Mouse (Mus musculus) neural tube, embryonic 13.5 days (tissue): ENCODE results near the gene Ccdc163. TPM values are rescaled to one million over a fixed set of nuclear protein-coding genes. Genes with fewer than 3 reads are reported as not detected.
"Not testable (repeated sequence)": the region's sequence is repeated elsewhere in the genome, so short reads cannot be mapped to it uniquely, and the experiment has no call there.

Experiments
- ATAC-seq: fragments of 200-750 bp; cut with Nextera tagmentation; 2 replicates; pipeline ENCODE4 v1.8.0; 2017; ENCODE audit warnings: low read depth, mild to moderate bottlenecking, moderate TSS enrichment, moderate library complexity
- H3K27ac ChIP-seq: fragments of 300-500 bp; sonication (generic); replicated peaks from 2 replicates; pipeline ENCODE4 v1.5.1; 2015; ENCODE audit warnings: moderate library complexity, mild to moderate bottlenecking, inconsistent platforms
- H3K27me3 ChIP-seq: fragments of 300-500 bp; sonication (generic); 2 replicates; pipeline ENCODE4 v1.6.1; 2015; ENCODE audit warnings: mild to moderate bottlenecking, inconsistent platforms
- H3K36me3 ChIP-seq: fragments of 300-500 bp; sonication (generic); 2 replicates; pipeline ENCODE4 v1.6.1; 2015; ENCODE audit warnings: mild to moderate bottlenecking, inconsistent platforms
- H3K4me1 ChIP-seq: fragments of 300-500 bp; sonication (generic); replicated peaks from 2 replicates; pipeline ENCODE4 v1.6.1; 2015; ENCODE audit warnings: inconsistent platforms
- H3K4me2 ChIP-seq: fragments of 300-500 bp; sonication (generic); 2 replicates; pipeline ENCODE4 v1.6.1; 2015; ENCODE audit warnings: inconsistent platforms, mild to moderate bottlenecking, moderate library complexity
- H3K4me3 ChIP-seq: fragments of 300-500 bp; sonication (generic); 2 replicates; pipeline ENCODE4 v1.5.1; 2015; ENCODE audit warnings: mild to moderate bottlenecking, inconsistent platforms
- H3K9ac ChIP-seq: fragments of 300-500 bp; sonication (generic); 2 replicates; pipeline ENCODE4 v1.6.1; 2015; ENCODE audit warnings: moderate library complexity, mild to moderate bottlenecking, inconsistent platforms
- H3K9me3 ChIP-seq: fragments of 300-500 bp; sonication (generic); 2 replicates; pipeline ENCODE4 v1.6.1; 2016; ENCODE audit warnings: inconsistent platforms
- WGBS: fragments of 180-500 bp; shearing (Covaris S2); methylation state at CpG from one replicate; pipeline ENCODE4 v1.1.7; 2015; 5-methylcytosine and 5-hydroxymethylcytosine counted together
- polyA plus RNA-seq: library from polyadenylated mRNA; unstranded; fragments of >200 nt; fragmentation: Nextera tagmentation; extraction: Ambion mirVana; gene quantifications from 2 replicates; pipeline ENCODE4 v1.2.1, GENCODE M21; 2015

Gene Ccdc163
- polyA plus RNA-seq, 1 experiment from 2014 or later: 12.0 TPM

DNA sequence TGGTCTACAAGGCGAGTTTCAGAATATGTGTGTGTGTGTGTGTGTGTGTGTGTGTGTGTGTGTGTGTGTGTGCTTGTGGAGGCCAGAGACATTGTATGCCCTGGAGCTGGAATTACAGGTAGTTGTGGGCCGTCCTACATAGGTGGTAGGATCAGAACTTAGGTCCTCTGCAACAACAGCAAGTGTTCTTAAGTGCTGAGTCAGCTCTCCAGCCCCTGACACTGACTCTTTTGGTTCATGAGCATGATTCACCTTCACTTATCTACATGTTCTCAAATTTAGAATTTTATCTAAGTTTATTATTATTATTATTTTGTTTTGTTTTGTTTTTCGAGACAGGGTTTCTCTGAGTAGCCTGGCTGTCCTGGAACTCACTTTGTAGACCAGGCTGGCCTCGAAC lies 27.8 kb upstream of the Ccdc163 start:
- H3K4me1 ChIP-seq, ATAC-seq: not testable (repeated sequence)

DNA sequence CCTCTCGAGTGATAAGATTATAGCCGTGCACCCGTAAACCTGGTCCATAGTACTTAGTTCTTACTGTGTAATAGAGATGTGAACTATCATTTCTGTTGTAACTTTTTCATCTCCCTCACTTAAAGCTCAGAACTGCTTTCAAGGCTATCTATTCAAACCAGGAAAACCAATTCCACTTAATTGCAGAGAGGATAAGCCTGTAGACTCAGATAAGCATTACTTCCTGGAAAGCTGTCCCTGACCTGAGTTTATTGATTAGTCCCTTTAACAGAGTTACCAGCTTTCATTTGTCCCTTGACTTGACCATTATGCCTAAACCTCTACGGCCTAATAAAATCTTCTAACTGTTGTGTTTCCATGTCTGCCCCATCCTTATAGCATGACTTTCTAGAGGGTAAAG lies 24.4 kb upstream of the Ccdc163 start:
- Histone ChIP-seq H3K36me3 (peaks cover 11% of the 10 kb centered on the region; the same call in 1 of the 2 replicates), H3K4me3 (no peak overlapping the region), H3K4me2 (no peak overlapping the region), H3K27me3 (no peaks in the 10 kb centered on the region), H3K9ac (no peak overlapping the region), H3K4me1 (peaks cover 16% of the 10 kb centered on the region), H3K9me3 (no peaks in the 10 kb centered on the region), H3K27ac (no peak overlapping the region)
- ATAC-seq: no peak
- 92% methylated on average over 4 of the region's 4 CpGs for WGBS

More for the DNA sequence above, 27.8 kb upstream of the Ccdc163 start:
- WGBS: 93% methylated on average over 4 of the region's 4 CpGs
- not testable (repeated sequence) for H3K9me3 ChIP-seq, H3K4me3 ChIP-seq, H3K4me2 ChIP-seq, H3K9ac ChIP-seq, H3K27me3 ChIP-seq, H3K27ac ChIP-seq, H3K36me3 ChIP-seq

DNA sequence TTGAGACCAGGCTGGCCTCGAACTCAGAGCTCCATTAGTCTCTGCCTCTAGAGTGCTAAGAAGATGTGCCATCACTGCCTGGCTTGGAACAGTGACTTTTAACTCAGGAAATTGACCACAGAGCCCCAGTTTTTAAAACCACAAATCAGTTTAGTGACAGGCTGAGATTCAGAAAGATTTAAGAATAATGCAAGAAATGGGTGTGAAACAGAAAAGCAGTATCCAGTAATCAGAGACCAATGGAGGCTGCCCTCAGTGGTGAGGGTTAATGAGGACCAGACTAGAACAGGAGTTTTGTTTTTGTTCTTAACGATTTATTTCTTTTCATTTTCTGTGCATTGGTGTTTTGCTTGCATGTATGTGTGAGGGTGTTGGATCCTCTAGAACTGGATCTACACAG lies 23.6 kb upstream of the Ccdc163 start:
- Histone ChIP-seq H3K27me3 (no peaks in the 10 kb centered on the region), H3K36me3 (peaks cover 15% of the 10 kb centered on the region), H3K27ac (peak overlapping the region; percentile 88), H3K9ac (peak overlapping the region; percentile 73; the same call in 1 of the 2 replicates), H3K4me3 (peak overlapping the region; percentile 68; the same call in 1 of the 2 replicates), H3K9me3 (no peaks in the 10 kb centered on the region), H3K4me1 (peaks cover 16% of the 10 kb centered on the region), H3K4me2 (peak overlapping the region; percentile 81)
- 87% methylated on average over 2 of the region's 2 CpGs for WGBS
- no peak for ATAC-seq

DNA sequence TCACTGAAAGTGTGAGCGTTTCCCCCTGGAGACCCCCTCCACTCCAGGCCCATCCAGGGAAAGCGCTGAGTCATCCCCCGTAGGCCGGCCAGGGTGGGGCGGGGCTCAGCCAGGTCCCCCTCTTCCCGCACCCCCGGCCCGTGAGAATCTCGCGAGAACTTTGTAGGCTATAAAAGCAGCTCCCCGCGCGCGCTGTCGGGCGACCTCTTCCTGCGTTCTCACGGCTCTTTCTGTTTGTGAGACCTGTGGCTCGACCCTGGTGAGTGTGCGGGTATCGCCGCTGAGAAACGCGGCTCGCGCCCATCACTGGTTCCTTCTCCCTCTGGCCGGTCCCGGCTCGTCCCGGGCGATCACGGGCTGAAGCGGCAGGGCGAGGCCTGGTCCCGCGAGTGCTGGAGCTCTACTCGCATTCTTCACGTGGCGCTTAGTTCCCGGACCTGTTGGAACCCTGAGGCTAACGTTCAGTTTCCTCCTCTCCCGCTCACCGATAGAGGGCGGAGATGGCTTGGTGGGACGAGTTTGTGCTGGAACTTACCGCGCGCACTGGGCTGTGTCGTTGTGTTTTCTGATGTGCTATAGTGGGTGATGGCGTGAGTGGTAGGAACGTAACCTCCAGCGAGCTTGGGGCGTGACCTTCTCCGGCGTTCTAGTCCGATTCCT lies 22.8 kb upstream of the Ccdc163 start, which contains the start of gene Prdx1:
Gene Prdx1 (plus strand): TSS at position 143 of the 660 bp plus-strand sequence.
- Histone ChIP-seq H3K4me3 (peak within 1 kb of the TSS; percentile 68), H3K36me3 (peaks cover 15% of the 10 kb centered on the region), H3K9me3 (no peaks in the 10 kb centered on the region), H3K27ac (peak within 1 kb of the TSS; percentile 88), H3K27me3 (no peaks in the 10 kb centered on the region), H3K9ac (peak within 1 kb of the TSS; percentile 73), H3K4me2 (peak within 1 kb of the TSS; percentile 81), H3K4me1 (peaks cover 16% of the 10 kb centered on the region)
- under 1% methylated on average over 56 of the region's 56 CpGs for WGBS
- peak; percentile 96 for ATAC-seq

DNA sequence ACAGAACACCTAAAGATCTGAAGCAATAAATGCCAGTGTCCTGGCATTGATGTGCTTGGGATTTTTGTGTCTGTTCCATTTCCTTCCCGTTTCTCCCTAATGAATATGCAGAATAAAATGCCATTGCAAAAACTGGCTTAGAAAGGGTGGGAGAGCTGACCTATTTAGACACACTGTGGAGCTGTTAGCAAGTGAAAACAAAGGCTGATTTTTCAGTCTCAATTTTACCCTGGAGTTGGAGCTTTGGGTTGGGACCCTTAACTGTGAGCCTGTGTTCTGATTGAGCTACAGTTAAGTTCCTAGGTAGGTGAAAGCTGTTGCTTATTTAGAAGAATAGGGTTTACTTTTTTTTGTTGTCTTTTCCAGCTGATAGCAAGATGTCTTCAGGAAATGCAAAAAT lies 21.3 kb upstream of the Ccdc163 start:
- Histone ChIP-seq H3K27ac (no peak overlapping the region), H3K4me2 (peak overlapping the region; percentile 81), H3K9me3 (no peaks in the 10 kb centered on the region), H3K36me3 (peaks cover 22% of the 10 kb centered on the region), H3K4me1 (peaks cover 16% of the 10 kb centered on the region), H3K9ac (peak overlapping the region; percentile 73; the same call in 1 of the 2 replicates), H3K27me3 (no peaks in the 10 kb centered on the region), H3K4me3 (peak overlapping the region; percentile 68)
- no peak for ATAC-seq
- WGBS: 26% methylated on average over 1 of the region's 1 CpGs

DNA sequence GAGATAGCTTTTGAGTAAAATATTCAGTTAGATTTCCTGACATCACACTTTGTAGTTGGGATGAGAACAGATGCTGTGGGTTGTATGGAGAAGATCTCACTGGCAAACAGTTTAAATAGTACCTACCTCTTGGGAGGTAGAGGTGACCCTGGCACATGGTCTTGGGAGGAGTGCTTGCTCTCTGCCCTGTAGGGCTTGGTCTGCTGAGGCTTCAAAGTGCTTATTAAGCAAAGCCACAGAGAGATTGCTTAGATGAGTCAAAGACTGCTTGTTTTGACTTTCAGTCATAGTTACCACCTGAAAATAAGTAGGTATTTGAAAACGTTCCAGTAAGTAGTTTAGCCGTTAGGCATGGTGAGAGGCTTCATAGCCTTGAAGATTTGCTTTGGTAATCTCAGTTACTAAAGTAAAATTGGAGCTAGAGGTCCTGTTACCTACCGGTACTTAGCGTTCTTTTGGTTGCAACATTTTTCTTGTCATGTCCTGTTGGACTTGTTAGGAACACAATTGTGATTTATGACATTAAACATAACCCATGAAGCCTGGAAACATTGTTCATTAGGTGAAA lies 18.9 kb upstream of the Ccdc163 start:
- ATAC-seq: no peak
- Histone ChIP-seq H3K36me3 (peaks cover 43% of the 10 kb centered on the region), H3K4me2 (no peak overlapping the region), H3K4me1 (peaks cover 16% of the 10 kb centered on the region), H3K9ac (no peak overlapping the region), H3K9me3 (no peaks in the 10 kb centered on the region), H3K4me3 (no peak overlapping the region), H3K27ac (no peak overlapping the region), H3K27me3 (no peaks in the 10 kb centered on the region)
- WGBS: 91% methylated on average over 4 of the region's 4 CpGs

DNA sequence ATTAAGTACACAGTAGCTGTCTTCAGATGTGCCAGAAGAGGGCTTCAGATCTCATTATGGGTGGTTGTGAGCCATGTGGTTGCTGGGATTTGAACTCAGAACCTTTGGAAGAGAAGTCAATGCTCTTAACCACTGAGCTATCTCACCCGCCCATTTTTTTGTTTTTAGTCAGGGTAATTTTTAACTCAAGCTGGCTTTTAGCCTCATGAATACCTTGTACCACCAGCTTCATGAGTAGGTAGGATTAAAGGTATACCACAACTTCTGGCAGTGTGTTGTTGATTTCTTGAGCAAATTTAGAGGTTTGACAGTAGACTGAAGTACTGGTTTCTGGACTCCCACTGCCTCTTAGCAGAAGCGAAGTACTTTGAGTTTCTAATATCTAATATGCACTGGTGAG lies 16.2 kb upstream of the Ccdc163 start:
- no peaks in the 10 kb centered on the region for H3K9me3 ChIP-seq
- peaks cover 2% of the 10 kb centered on the region for H3K4me1 ChIP-seq
- WGBS: 92% methylated on average over 2 of the region's 2 CpGs
- peaks cover 62% of the 10 kb centered on the region for H3K36me3 ChIP-seq
- H3K4me3 ChIP-seq: no peak overlapping the region
- ATAC-seq: no peak
- no peak overlapping the region for H3K27ac ChIP-seq
- no peak overlapping the region for H3K9ac ChIP-seq
- no peaks in the 10 kb centered on the region for H3K27me3 ChIP-seq
- H3K4me2 ChIP-seq: no peak overlapping the region

DNA sequence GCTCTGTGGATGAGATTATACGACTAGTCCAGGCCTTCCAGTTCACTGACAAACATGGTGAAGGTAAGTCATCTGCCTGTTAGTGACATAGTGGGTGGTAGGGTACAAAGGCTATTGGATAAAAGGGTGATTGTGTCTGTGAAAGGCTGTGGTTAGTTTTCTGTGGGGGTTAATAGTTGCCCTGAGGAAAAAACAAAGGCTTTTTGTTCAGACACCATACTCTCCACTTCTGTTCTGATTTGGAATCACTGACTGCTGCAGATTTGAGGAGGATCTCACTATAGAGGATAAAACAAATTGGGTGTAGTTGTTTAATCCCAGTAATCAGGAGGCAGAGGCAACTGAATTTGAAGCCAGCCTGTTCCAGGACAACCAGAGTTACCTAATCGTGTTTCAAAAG lies 14.5 kb upstream of the Ccdc163 start:
- Histone ChIP-seq H3K4me3 (no peak overlapping the region), H3K27ac (no peak overlapping the region), H3K9ac (no peak overlapping the region), H3K4me1 (no peaks in the 10 kb centered on the region), H3K27me3 (no peaks in the 10 kb centered on the region), H3K36me3 (peaks cover 52% of the 10 kb centered on the region), H3K4me2 (no peak overlapping the region), H3K9me3 (no peaks in the 10 kb centered on the region)
- 80% methylated on average over 2 of the region's 2 CpGs for WGBS
- ATAC-seq: no peak

DNA sequence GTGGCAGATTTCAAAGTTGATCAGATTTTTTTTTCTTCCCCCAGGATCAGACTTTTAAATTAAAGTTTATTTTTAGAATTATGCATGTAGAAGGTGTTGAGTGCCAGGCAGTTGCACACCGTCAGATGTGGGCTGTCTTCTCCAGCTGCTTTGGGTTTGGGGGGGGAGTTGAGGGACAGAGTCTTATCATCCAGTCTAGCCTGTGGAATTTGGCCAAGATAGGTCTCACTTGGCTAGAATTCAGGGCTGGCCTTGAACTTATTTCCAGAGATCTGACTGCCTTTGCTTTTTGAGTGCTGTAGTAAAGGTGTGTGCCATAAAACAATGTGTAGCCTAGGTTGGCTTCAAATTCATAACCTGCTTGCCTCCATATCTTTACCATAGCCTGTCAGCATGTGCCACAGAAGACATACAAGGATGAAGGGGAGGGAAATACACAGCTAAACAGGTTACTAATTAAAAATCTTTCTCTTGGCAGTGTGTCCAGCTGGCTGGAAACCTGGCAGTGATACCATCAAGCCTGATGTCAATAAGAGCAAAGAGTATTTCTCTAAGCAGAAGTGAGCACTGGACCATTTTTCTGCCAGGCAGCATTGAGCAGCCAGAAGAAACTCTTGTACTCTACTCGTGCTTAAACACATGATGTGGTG lies 9.5 kb upstream of the Ccdc163 start:
- Histone ChIP-seq H3K36me3 (peaks cover 41% of the 10 kb centered on the region), H3K4me3 (no peak overlapping the region), H3K27me3 (no peaks in the 10 kb centered on the region), H3K4me1 (no peaks in the 10 kb centered on the region), H3K9ac (no peak overlapping the region), H3K9me3 (no peaks in the 10 kb centered on the region), H3K4me2 (no peak overlapping the region), H3K27ac (no peak overlapping the region)
- no peak for ATAC-seq
- 92% methylated on average over 2 of the region's 2 CpGs for WGBS

DNA sequence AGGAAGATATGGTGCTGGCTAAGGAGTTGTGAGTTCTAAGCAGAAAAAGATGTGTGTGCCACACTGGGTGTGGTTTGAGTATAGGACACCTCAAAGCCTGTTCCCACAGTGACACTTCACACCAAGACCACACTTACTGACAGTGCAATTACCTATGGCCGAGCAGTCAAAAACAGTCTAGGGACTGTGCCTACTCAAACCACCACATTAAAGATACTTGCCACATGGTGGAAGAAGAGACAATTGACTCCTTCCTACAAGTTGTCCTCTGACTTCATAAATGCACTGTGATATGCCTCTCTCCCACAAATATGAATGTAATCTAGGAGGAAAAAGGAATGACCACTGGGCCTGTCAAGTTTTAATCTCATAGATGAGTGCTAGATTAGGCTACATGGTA lies 7.3 kb upstream of the Ccdc163 start:
- no peak for ATAC-seq
- Histone ChIP-seq H3K4me2 (no peak overlapping the region), H3K27ac (no peak overlapping the region), H3K9me3 (no peaks in the 10 kb centered on the region), H3K27me3 (no peaks in the 10 kb centered on the region), H3K9ac (no peak overlapping the region), H3K4me1 (no peaks in the 10 kb centered on the region), H3K4me3 (no peak overlapping the region), H3K36me3 (peaks cover 26% of the 10 kb centered on the region)
- WGBS: 79% methylated on average over 1 of the region's 1 CpGs

DNA sequence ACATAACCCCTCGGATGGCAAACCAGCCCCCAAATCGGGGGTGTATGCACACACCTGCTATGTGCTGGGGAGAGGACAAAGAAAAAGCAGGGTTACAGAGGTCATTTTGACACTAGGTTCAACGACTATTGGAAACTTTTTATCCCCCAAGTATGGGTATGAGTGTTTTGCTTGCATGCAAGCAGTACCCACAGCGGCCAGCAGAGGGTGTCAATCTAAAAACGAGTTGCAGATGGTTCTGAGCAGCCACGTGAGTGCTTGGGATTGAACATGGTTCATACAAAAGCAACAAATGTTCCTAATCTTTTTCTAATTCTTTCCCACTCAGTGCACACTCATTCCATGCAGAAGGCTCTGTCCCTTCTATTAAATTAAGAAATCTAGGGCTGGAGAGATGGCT lies 4.5 kb upstream of the Ccdc163 start:
- Histone ChIP-seq H3K27me3 (no peaks in the 10 kb centered on the region), H3K36me3 (peaks cover 19% of the 10 kb centered on the region), H3K9me3 (no peaks in the 10 kb centered on the region), H3K4me1 (peaks cover 9% of the 10 kb centered on the region), H3K27ac (no peak overlapping the region), H3K4me2 (no peak overlapping the region), H3K9ac (no peak overlapping the region), H3K4me3 (no peak overlapping the region)
- 36% methylated on average over 6 of the region's 6 CpGs for WGBS
- ATAC-seq: no peak

DNA sequence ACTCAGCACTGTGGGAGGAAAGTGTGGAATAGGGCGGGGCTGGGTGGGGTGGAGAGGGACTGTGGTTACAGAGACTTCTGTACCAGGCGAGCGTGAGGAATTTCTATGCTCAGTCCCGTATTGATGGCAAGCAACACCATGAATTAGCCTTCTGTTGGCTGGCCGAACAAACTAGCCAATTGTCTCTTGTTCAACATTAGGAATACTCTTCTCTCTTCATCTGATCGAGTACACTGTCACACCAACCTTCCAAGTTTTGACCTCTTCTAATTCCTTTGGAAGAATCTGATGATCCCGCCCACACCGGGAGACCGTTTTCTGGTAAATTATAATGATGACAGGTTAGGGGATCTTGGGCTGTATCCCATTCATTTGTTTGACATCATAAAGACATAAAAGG lies 643 bp upstream of the Ccdc163 start:
- H3K27ac ChIP-seq: peak overlapping the region; percentile 54; the same call in 1 of the 2 replicates
- peak overlapping the region; percentile 54 for H3K4me3 ChIP-seq
- H3K4me1 ChIP-seq: peaks cover 17% of the 10 kb centered on the region
- peak overlapping the region; percentile 74 for H3K4me2 ChIP-seq
- H3K9me3 ChIP-seq: no peaks in the 10 kb centered on the region
- peak; percentile 8; the same call in 1 of the 2 replicates for ATAC-seq
- peak overlapping the region; percentile 74 for H3K9ac ChIP-seq
- 20% methylated on average over 9 of the region's 9 CpGs for WGBS
- no peaks in the 10 kb centered on the region for H3K27me3 ChIP-seq
- H3K36me3 ChIP-seq: peaks cover 6% of the 10 kb centered on the region; the same call in 1 of the 2 replicates
